Mouse (Mus musculus): Measurements from ENCODE around the gene Cadps.

Cadps gene

GRCm38 (mm10) chr14:12751821-12752220 is 71.1 kb downstream of the Cadps start:
- in situ Hi-C loops (cut with MboI; ENCODE audit: unreplicated experiment in 2 of 2) = no loop called here

- in situ Hi-C loops (cut with MboI; ENCODE audit: unreplicated experiment in 2 of 2) = no loop called here
Measured at GRCm38 (mm10) chr14:12730979-12731378, 91.9 kb downstream of the Cadps start.

- in situ Hi-C loops (cut with MboI; ENCODE audit: unreplicated experiment in 2 of 2) = no loop called here
Measured at GRCm38 (mm10) chr14:12722452-12723194, 100.3 kb downstream of the Cadps start.

GRCm38 (mm10) chr14:12718766-12719165 is 104.1 kb downstream of the Cadps start:
- in situ Hi-C loops (cut with MboI; ENCODE audit: unreplicated experiment in 2 of 2) = no loop called here

- in situ Hi-C loops (cut with MboI; ENCODE audit: unreplicated experiment in 2 of 2) = no loop called here
Measured at GRCm38 (mm10) chr14:12715906-12716659, 106.8 kb downstream of the Cadps start.

- in situ Hi-C loops (cut with MboI; ENCODE audit: unreplicated experiment in 2 of 2) = no loop called here
Measured at GRCm38 (mm10) chr14:12707395-12707794, 115.5 kb downstream of the Cadps start.

- in situ Hi-C loops (cut with MboI; ENCODE audit: unreplicated experiment in 2 of 2) = no loop called here
Measured at GRCm38 (mm10) chr14:12704461-12704860, 118.4 kb downstream of the Cadps start.

GRCm38 (mm10) chr14:12690201-12690600 is 132.7 kb downstream of the Cadps start:
- in situ Hi-C loops (cut with MboI; ENCODE audit: unreplicated experiment in 2 of 2) = no loop called here

GRCm38 (mm10) chr14:12685015-12685414 is 137.9 kb downstream of the Cadps start:
- in situ Hi-C loops (cut with MboI; ENCODE audit: unreplicated experiment in 2 of 2) = no loop called here

- in situ Hi-C loops (cut with MboI; ENCODE audit: unreplicated experiment in 2 of 2) = no loop called here
Measured at GRCm38 (mm10) chr14:12680819-12681638, 141.8 kb downstream of the Cadps start.

GRCm38 (mm10) chr14:12661430-12661829 is 161.4 kb downstream of the Cadps start:
- in situ Hi-C loops (cut with MboI; ENCODE audit: unreplicated experiment in 2 of 2) = no loop called here

GRCm38 (mm10) chr14:12657351-12657750 is 165.5 kb downstream of the Cadps start:
- in situ Hi-C loops (cut with MboI; ENCODE audit: unreplicated experiment in 2 of 2) = no loop called here

GRCm38 (mm10) chr14:12642868-12643512 is 179.9 kb downstream of the Cadps start:
- in situ Hi-C loops (cut with MboI; ENCODE audit: unreplicated experiment in 2 of 2) = no loop called here

- in situ Hi-C loops (cut with MboI; ENCODE audit: unreplicated experiment in 2 of 2) = no loop called here
Measured at GRCm38 (mm10) chr14:12638762-12639161, 184.1 kb downstream of the Cadps start.

- in situ Hi-C loops (cut with MboI; ENCODE audit: unreplicated experiment in 2 of 2) = no loop called here
Measured at GRCm38 (mm10) chr14:12637121-12637754, 185.6 kb downstream of the Cadps start.

- in situ Hi-C loops (cut with MboI; ENCODE audit: unreplicated experiment in 2 of 2) = no loop called here
Measured at GRCm38 (mm10) chr14:12624256-12625130, 198.4 kb downstream of the Cadps start.

GRCm38 (mm10) chr14:12607025-12607424 is 215.9 kb downstream of the Cadps start:
- in situ Hi-C loops (cut with MboI; ENCODE audit: unreplicated experiment in 2 of 2) = no loop called here

- in situ Hi-C loops (cut with MboI; ENCODE audit: unreplicated experiment in 2 of 2) = no loop called here
Measured at GRCm38 (mm10) chr14:12606202-12606601, 216.7 kb downstream of the Cadps start.

- in situ Hi-C loops (cut with MboI; ENCODE audit: unreplicated experiment in 2 of 2) = no loop called here
Measured at GRCm38 (mm10) chr14:12602080-12602479, 220.8 kb downstream of the Cadps start.
